Mouse (Mus musculus) brain, embryonic 14.5 days (tissue): ENCODE measurements around the gene Micu1.

Experiments
- CTCF ChIP-seq: fragments of 200-500 bp; IDR thresholded peaks from 2 replicates; pipeline ENCODE4 v1.5.1; 2012; ENCODE audit warnings: inconsistent platforms, mild to moderate bottlenecking, moderate library complexity, borderline replicate concordance; ENCODE audit not compliant: insufficient read depth, insufficient read length; ENCODE audit errors: extremely low read depth
- POLR2A ChIP-seq: fragments of 200-500 bp; IDR thresholded peaks from 2 replicates; pipeline ENCODE4 v1.6.1; 2012; ENCODE audit warnings: mild to moderate bottlenecking, inconsistent platforms, borderline replicate concordance; ENCODE audit not compliant: poor library complexity, insufficient read depth, insufficient read length, severe bottlenecking; ENCODE audit errors: extremely low read depth

DNA sequence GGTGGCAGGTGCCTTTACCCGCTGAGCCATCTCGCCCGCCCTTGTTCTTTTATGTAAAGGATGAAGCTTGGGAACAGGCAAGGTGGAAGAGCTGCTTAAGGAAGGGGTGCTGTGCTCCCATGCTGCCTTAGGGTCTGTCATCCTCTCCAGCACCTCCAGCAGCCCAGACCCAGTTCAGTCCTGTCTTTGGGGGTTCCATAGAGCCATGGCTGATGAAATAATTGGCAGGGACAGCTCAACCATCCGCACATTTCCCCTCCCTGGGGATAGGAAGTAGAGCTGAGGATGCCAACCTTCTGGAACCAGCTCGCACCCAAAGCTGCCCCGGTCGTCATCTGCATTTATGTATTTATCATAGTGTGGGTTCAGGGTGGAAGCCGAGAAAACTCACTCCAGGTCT is 9.8 kb downstream of the Micu1 start:
- TF ChIP-seq CTCF: no peak
- TF ChIP-seq POLR2A: no peak
